Mouse (Mus musculus) lung, embryonic 14.5 days (tissue): ENCODE measurements at regions not wholly inside any gene's neighbourhood (a gene's known extent, or its start where the extent isn't known, plus 50 kb on each side); places are given as distances from the start of the nearest gene placed in this dataset.

Experiments used
- ATAC-seq: fragments of 200-750 bp; cut with Nextera tagmentation; 2 replicates; pipeline ENCODE4 v1.8.0; 2017; ENCODE audit warnings: mild to moderate bottlenecking, moderate TSS enrichment, moderate library complexity; ENCODE audit not compliant: insufficient read depth
- DNase-seq: peaks from one replicate; pipeline ENCODE4 v3.0.0-alpha.2; 2015
- H3K27ac ChIP-seq: fragments of 300-500 bp; sonication (generic); 2 replicates; pipeline ENCODE4 v1.5.1; 2014; ENCODE audit warnings: low read depth, mild to moderate bottlenecking, moderate library complexity
- H3K27me3 ChIP-seq: fragments of 300-500 bp; sonication (generic); 2 replicates; pipeline ENCODE4 v1.6.1; 2014; ENCODE audit warnings: low read length, control low read depth; ENCODE audit not compliant: insufficient read depth
- H3K36me3 ChIP-seq: fragments of 300-500 bp; sonication (generic); 2 replicates; pipeline ENCODE4 v1.6.1; 2014; ENCODE audit warnings: control low read depth; ENCODE audit not compliant: insufficient read depth
- H3K4me1 ChIP-seq: fragments of 300-500 bp; sonication (generic); 2 replicates; pipeline ENCODE4 v1.6.1; 2014; ENCODE audit warnings: antibody characterized with exemption, control low read depth; ENCODE audit not compliant: insufficient read depth
- H3K4me2 ChIP-seq: fragments of 300-500 bp; sonication (generic); 2 replicates; pipeline ENCODE4 v1.6.1; 2014; ENCODE audit warnings: mild to moderate bottlenecking
- H3K4me3 ChIP-seq: fragments of 300-500 bp; sonication (generic); 2 replicates; pipeline ENCODE4 v1.5.1; 2014; ENCODE audit warnings: low read depth, low read length
- H3K9ac ChIP-seq: fragments of 300-500 bp; sonication (generic); 2 replicates; pipeline ENCODE4 v1.6.1; 2014
- H3K9me3 ChIP-seq: fragments of 300-500 bp; sonication (generic); 2 replicates; pipeline ENCODE4 v1.6.1; 2016; ENCODE audit warnings: low read depth, low read length, control low read depth
- CTCF ChIP-seq: IDR thresholded peaks from 2 replicates; pipeline ENCODE4 v1.5.1; 2016; ENCODE audit warnings: antibody characterized with exemption, low read depth
- WGBS: fragments of 180-500 bp; shearing (Covaris S2); extraction: QIAGEN DNeasy Blood & Tissue Kit; methylation state at CpG from one replicate; pipeline ENCODE4 v1.1.7; 2014; 5-methylcytosine and 5-hydroxymethylcytosine counted together

DNA sequence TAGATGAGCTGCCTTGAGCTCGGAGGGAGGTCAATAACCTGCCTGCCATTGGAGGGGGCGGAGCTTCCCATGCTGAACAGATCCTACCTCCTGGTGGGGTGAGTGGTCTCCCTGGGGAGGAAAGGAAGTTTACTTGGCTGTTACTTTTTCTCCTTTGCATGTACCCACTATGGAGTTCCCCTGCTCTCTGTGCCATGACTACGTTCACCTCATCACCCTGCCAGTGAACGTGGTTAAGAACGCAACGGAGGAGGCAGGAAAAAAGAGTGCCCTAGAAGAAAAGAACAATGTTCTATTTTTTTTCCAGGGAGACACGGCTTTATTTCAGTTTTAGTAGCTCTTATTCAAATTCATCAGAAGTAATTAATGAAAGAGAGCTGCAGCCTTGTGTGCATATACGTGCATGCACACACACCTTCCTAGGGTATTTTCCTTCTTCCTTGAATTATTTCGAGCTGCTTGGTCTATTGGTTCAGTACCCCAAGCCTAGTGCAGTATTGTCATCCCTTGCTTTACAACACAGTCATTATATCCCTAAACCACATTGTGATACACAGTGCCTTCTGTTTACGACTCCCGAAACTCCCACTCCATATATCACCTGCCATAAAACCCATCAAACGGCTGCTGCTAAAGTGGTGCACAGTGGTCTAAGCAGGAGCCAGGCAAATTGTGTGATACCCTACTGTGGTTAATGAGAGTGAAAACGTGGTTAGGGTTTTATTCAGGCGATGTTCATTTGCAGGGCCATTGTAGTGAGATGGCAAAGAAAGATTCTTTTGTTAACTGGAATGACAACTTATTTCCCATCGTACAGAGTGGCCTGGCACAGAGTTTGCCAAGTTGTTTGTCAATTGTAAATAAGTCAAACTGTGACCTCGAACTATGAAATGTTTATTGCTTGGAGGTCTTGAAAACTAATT lies 608.0 kb downstream of the Bcl11a start:
- H3K36me3 ChIP-seq, result no peaks in the 10 kb centered on the region
- H3K4me1 ChIP-seq, result no peaks in the 10 kb centered on the region
- no peak for ATAC-seq
- 74% methylated on average over 16 of the region's 16 CpGs for WGBS
- DNase-seq, result no peak
- no peak overlapping the region for H3K27ac ChIP-seq
- no peak overlapping the region for H3K4me2 ChIP-seq
- H3K27me3 ChIP-seq, result no peaks in the 10 kb centered on the region
- no peak for TF ChIP-seq CTCF
- H3K9me3 ChIP-seq, result no peaks in the 10 kb centered on the region
- H3K4me3 ChIP-seq, result no peak overlapping the region
- no peak overlapping the region for H3K9ac ChIP-seq

DNA sequence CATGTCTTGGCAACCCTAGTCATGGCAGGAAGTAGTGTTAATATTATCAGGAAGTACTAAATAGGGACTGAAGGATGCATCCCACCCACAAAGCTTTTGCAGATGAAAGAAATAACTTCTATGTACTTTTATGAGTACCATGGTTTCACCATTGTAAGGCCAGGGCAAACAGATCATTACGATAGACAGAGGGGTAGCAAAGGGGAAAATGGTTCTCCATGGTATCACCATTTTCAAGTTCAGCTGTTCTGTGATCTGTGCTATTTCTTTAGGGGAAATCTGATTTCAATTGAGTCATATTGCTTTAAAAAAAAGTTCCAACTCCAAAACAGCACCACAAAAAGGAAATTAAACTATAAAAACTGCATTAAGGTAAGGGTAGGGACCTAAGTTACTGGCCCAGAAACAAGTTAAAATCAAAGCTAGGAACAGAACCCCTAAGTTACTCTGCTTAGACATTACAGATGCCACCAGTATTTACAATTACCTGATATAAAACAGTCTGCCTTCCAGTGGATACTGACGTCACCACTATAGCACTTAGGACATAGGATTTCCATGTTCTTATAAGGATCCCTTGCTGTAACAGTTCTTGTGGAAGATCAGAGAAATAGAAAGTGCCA lies 610.4 kb downstream of the Bcl11a start:
- Histone ChIP-seq H3K36me3 (no peaks in the 10 kb centered on the region), H3K4me3 (no peak overlapping the region), H3K27ac (no peak overlapping the region), H3K9ac (no peak overlapping the region), H3K27me3 (no peaks in the 10 kb centered on the region), H3K4me1 (no peaks in the 10 kb centered on the region), H3K9me3 (no peaks in the 10 kb centered on the region), H3K4me2 (no peak overlapping the region)
- DNase-seq (no peak), ATAC-seq (no peak)
- WGBS, result 84% methylated on average over 2 of the region's 2 CpGs
- no peak for TF ChIP-seq CTCF

DNA sequence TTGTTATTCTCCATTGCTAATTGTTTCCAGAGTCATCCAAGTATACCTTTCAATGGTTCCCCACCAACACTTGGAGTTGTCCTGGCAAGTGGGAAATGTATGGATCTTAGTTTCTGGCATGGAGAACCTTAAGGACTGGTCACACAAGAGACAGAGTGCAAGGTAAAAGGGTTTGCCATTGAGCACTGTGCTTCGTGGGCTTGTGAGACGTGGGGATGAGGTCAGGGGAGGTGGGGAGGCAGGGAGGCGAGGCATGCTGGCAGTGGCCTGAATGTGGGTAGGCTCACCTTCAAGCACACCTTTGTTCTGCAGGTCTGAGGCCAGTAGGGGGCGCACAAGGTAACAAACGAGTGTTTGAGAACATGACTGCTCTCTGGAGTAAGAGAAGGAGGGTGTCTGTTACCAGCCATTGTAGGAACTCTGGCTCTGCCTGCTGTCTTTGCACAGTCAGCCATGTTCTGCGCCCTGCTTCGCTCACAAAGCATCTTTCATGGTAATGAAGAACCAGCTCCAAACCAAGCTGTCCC lies 612.0 kb downstream of the Bcl11a start:
- Histone ChIP-seq H3K27ac (no peak overlapping the region), H3K4me1 (no peaks in the 10 kb centered on the region), H3K4me2 (no peak overlapping the region), H3K9me3 (no peaks in the 10 kb centered on the region), H3K4me3 (no peak overlapping the region), H3K9ac (no peak overlapping the region), H3K27me3 (no peaks in the 10 kb centered on the region), H3K36me3 (no peaks in the 10 kb centered on the region)
- 42% methylated on average over 7 of the region's 7 CpGs for WGBS
- peak; percentile 49 for TF ChIP-seq CTCF
- peak; percentile 55 for DNase-seq
- no peak for ATAC-seq

DNA sequence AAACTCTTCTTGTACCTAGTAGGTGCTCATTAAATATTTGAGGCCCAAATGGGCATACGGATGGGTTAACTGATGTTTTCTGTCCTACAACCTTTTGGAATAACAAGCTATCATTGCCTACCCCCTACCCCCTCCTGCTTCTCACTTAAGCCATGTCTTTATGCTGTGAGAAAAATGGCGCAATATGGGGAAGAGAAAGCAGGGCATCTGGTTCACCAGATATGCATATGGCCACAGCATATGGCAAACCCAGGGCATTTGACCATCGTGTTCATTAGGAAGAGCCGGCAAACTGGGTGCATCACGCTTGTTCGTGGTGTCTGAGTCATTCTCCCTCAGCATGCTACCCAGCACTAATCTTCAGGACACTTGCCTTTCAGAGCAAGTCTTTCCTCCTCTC lies 616.1 kb downstream of the Bcl11a start:
- no peak for DNase-seq
- H3K9me3 ChIP-seq, result no peaks in the 10 kb centered on the region

DNA sequence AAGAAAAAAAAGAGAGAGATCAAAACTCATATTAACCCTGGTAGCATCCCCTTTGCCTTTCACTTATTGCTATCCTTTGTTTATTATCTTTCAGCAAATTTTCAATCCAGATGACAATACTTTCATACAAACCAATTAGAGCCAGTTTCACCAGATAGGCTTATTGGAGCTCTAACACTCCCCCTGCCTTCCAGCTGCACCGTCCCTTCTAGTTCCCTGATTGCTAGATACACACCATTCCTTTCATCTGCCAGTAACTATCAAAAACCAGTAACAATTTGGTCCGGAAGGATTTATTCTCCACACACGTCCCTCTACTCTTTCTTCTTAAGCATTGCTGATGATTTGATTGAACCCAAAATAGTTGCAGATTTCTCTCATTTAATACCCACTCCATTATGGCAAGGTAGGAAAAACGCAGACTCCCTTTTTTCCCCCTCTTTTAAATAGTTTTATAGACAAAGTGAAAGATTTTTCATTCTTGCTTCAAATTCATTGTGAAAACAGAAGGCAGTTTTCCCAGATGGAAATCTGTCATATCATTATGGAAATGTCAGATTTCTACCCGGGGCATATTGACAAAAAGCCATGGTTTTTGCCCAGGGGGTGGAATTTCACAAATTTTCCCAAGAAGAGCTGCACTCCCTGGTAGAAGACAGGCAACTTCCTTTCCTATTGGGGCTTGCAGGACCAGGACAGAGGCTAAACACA lies 617.3 kb downstream of the Bcl11a start:
- 56% methylated on average over 5 of the region's 5 CpGs for WGBS
- H3K36me3 ChIP-seq, result no peaks in the 10 kb centered on the region
- no peak overlapping the region for H3K4me2 ChIP-seq
- DNase-seq, result no peak
- no peak overlapping the region for H3K9ac ChIP-seq
- no peaks in the 10 kb centered on the region for H3K9me3 ChIP-seq
- H3K27me3 ChIP-seq, result no peaks in the 10 kb centered on the region
- no peaks in the 10 kb centered on the region for H3K4me1 ChIP-seq
- H3K27ac ChIP-seq, result no peak overlapping the region
- no peak for TF ChIP-seq CTCF
- no peak for ATAC-seq
- no peak overlapping the region for H3K4me3 ChIP-seq

More for the DNA sequence above, 616.1 kb downstream of the Bcl11a start:
- WGBS, result 91% methylated on average over 6 of the region's 6 CpGs
- Histone ChIP-seq H3K4me1 (no peaks in the 10 kb centered on the region), H3K36me3 (no peaks in the 10 kb centered on the region), H3K9ac (no peak overlapping the region), H3K4me2 (no peak overlapping the region), H3K4me3 (no peak overlapping the region), H3K27ac (no peak overlapping the region), H3K27me3 (no peaks in the 10 kb centered on the region)
- no peak for ATAC-seq
- TF ChIP-seq CTCF, result no peak

DNA sequence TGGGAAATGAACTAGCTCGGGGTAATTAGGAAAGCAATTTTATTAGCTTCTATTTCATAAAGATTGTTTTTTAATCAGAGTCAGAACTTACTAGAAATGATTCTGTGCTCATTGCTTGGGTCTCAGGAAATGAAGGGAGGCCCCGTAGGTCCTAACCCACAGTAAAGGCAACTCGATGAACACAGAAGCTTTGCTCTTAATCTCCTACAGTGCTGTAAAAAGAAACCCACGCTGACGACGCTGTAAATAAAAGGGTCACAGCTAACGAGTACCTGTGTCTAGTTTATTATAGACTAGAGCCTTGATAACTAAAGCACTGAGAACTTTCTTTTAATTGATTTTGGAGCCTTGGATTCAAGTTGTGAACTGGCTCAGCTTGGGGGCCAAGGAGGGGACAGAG lies 618.7 kb downstream of the Bcl11a start:
- Histone ChIP-seq H3K27ac (no peak overlapping the region), H3K9ac (no peak overlapping the region), H3K4me3 (no peak overlapping the region), H3K9me3 (no peaks in the 10 kb centered on the region), H3K36me3 (no peaks in the 10 kb centered on the region), H3K4me2 (no peak overlapping the region), H3K4me1 (no peaks in the 10 kb centered on the region), H3K27me3 (no peaks in the 10 kb centered on the region)
- TF ChIP-seq CTCF, result no peak
- DNase-seq (no peak), ATAC-seq (no peak)
- WGBS, result 50% methylated on average over 7 of the region's 7 CpGs

DNA sequence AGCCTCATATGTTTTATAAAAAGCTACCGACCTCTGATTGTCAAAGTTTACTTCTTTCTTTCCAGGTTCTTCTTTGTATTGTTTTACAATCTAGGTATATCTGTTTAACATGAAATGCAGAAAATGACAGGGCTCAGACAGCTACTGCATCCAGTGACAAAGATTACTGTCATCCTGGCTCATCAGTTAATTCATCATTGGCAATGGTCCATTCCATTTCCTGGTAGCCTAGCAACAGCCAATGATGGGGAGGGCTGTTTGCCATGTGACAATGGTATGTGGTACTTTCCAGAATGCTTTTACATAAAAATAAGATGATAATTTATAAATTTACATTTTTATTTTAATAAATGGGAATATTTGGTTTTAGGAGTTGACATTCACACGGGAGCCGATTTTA lies 630.9 kb downstream of the Bcl11a start:
- no peak overlapping the region for H3K4me3 ChIP-seq
- TF ChIP-seq CTCF, result no peak

More for the DNA sequence above, 630.9 kb downstream of the Bcl11a start:
- H3K9me3 ChIP-seq, result no peaks in the 10 kb centered on the region
- WGBS, result 84% methylated on average over 3 of the region's 3 CpGs
- no peak overlapping the region for H3K9ac ChIP-seq
- DNase-seq (no peak), ATAC-seq (no peak)
- no peak overlapping the region for H3K27ac ChIP-seq
- no peak overlapping the region for H3K4me2 ChIP-seq
- H3K27me3 ChIP-seq, result no peaks in the 10 kb centered on the region
- H3K36me3 ChIP-seq, result no peaks in the 10 kb centered on the region
- H3K4me1 ChIP-seq, result no peaks in the 10 kb centered on the region
